In the genomic region with DNA sequence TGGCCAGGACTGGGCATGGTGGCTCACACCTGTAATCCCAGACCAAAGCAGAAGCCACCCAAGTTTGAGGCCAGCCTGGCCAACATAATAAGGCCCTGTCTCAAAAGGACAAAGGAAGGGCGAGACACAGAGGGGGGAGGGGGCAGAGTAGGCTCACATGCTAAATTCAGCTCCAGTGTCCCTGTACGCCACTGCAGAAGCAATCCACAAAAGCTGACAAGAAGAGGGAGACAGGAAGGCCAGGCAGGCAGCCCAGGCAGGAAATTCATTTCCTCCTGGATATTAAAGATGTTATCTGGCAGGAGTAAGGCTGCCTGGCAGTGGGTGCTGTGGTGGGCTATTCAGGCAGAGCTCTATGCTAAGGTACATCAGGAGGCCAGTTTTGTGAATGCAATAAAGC, we compare ENCODE assay signal across 15 mouse cellular contexts. TPM values are rescaled to one million over a fixed set of nuclear protein-coding genes. Genes with fewer than 3 reads are reported as not detected.
DNase-seq lines count a peak whose midpoint lies in the region; TF ChIP-seq lines count a peak whose summit lies in the region.
"Had no signal": no experiment of that assay in that cellular context is flagged by ENCODE, and none has a peak within 500 bp of the region (broad histone marks: within the 10 kb centered on the region; RNA-seq: fewer than 3 reads in every experiment).

No protein-coding gene starts in this region.

- TF ChIP-seq POLR2A in lung, adult 2 months (IDR thresholded peaks at IDR 0.05; ENCODE audit: borderline replicate concordance, extremely low read depth, low read depth, low read length), result no peak

- 0 out of 2 replicates have a peak, but pooled peaks cover 4% of the 10 kb centered on the region for H3K4me1 ChIP-seq in lung, adult 2 months (ENCODE audit: control insufficient read depth, insufficient read depth, low read length)

- peak; percentile 54 for DNase-seq in adrenal gland, adult 2 months
- DNase-seq in adrenal gland, postnatal 25 days, result no peak
- DNase-seq in lung, adult 18-20 months, result peak; percentile 31 to 65
- DNase-seq in lung, adult 2 months, result no peak
- peak; percentile 58 for DNase-seq in kidney, adult 9 months
- DNase-seq in lung, postnatal 10 days, result peak; percentile 79
- no peak for DNase-seq in cerebellum, postnatal 36 days
- DNase-seq in thymus, adult 18-20 months, result no peak
- DNase-seq: embryo, embryonic 11 days; gastrocnemius, postnatal 10 days; liver, embryonic 13.5 days; right cerebral cortex, postnatal 4 days had no signal

- TF ChIP-seq CTCF in lung, adult 2 months (IDR thresholded peaks at IDR 0.05; ENCODE audit: insufficient read depth, low read length), result no peak

- WGBS in lung, adult 2 months, result 24% methylated on average over 2 of the region's 2 CpGs

- no peak overlapping the region for H3K4me3 ChIP-seq in lung, adult 2 months (replicated peaks; ENCODE audit: extremely low read depth, low read depth, low read length)
- H3K4me3 ChIP-seq: liver, embryonic 13.5 days; midbrain, embryonic 15.5 days had no signal

RNA-seq across cellular contexts. Expression of a gene that starts 4.4 kb away (rescaled TPM):
- 10 to 100 TPM; 59.2 to 72.7 TPM for total RNA-seq in adrenal gland, adult 2 months (2021)
- 26.6 and 28.5 TPM in 2 replicates for polyA plus RNA-seq in adrenal gland, adult 2 months (2012; rRNA removed)
- 53.1 and 54.4 TPM in 2 replicates for total RNA-seq in adrenal gland, postnatal 25 days (2021)
- polyA plus RNA-seq in lung, adult 2 months (2012; rRNA removed), result 17.6 TPM in 2 replicates

RNA-seq across cellular contexts. Expression of a gene that starts 6.3 kb away (rescaled TPM):
- total RNA-seq in adrenal gland, adult 2 months (2021), result 10 to 100 TPM; 20.2 to 22.5 TPM
- 34.4 and 38.1 TPM in 2 replicates for polyA plus RNA-seq in adrenal gland, adult 2 months (2012; rRNA removed)
- 11.0 and 14.9 TPM in 2 replicates for total RNA-seq in adrenal gland, postnatal 25 days (2021)
- polyA plus RNA-seq in lung, adult 2 months (2012; rRNA removed), result 25.7 and 27.2 TPM in 2 replicates
- total RNA-seq: layer of hippocampus, postnatal 25 days had no signal
- polyA plus RNA-seq: activated CD4-positive, CD25-positive, alpha-beta regulatory T cell, adult 4 months had no signal

RNA-seq across cellular contexts. Expression of a gene that starts 13.1 kb away (rescaled TPM):
- total RNA-seq in adrenal gland, adult 2 months (2021), result under 1 TPM; 0.09 to 0.28 TPM
- 0.04 and 0.17 TPM in 2 replicates for polyA plus RNA-seq in adrenal gland, adult 2 months (2012; rRNA removed)
- 0.30 TPM in 1 of 2 replicates, not detected in the other for total RNA-seq in adrenal gland, postnatal 25 days (2021)
- 0.06 and 0.76 TPM in 2 replicates for polyA plus RNA-seq in lung, adult 2 months (2012; rRNA removed)
- total RNA-seq: layer of hippocampus, postnatal 25 days had no signal

RNA-seq across cellular contexts. Expression of a gene that starts 47.2 kb away (rescaled TPM):
- 10 to 100 TPM; 29.5 to 36.1 TPM for total RNA-seq in adrenal gland, adult 2 months (2021)
- polyA plus RNA-seq in adrenal gland, adult 2 months (2012; rRNA removed), result 30.4 and 33.4 TPM in 2 replicates
- 42.3 and 45.0 TPM in 2 replicates for total RNA-seq in adrenal gland, postnatal 25 days (2021)
- 29.8 and 36.1 TPM in 2 replicates for polyA plus RNA-seq in lung, adult 2 months (2012; rRNA removed)

RNA-seq across cellular contexts. Expression of a gene that starts 47.3 kb away (rescaled TPM):
- 10 to 100 TPM; 12.3 to 21.0 TPM for total RNA-seq in adrenal gland, adult 2 months (2021)
- 3.6 and 3.7 TPM in 2 replicates for polyA plus RNA-seq in adrenal gland, adult 2 months (2012; rRNA removed)
- total RNA-seq in adrenal gland, postnatal 25 days (2021), result 18.0 and 18.4 TPM in 2 replicates
- 2.7 and 4.1 TPM in 2 replicates for polyA plus RNA-seq in lung, adult 2 months (2012; rRNA removed)

Comparison
In these comparisons a context has a peak if more than half of its experiments do, and no peak if none do; other contexts are left out.
1. DNase-seq: peak in adrenal gland, adult 2 months (single experiment), lung, adult 18-20 months (2 of 2), kidney, adult 9 months (single experiment) and lung, postnatal 10 days (single experiment); none in adrenal gland, postnatal 25 days (single experiment), lung, adult 2 months (single experiment), cerebellum, postnatal 36 days (0 of 2) and thymus, adult 18-20 months (0 of 2).